Mouse (Mus musculus) kidney, postnatal 36 days (tissue): Measurements from ENCODE around the gene Ppp6r3.

Experiments used
- DNase-seq, 2 experiments: peaks; one replicate each; pipeline ENCODE4 v3.0.0; 2021 to 2022; ENCODE audit warnings: mixed read lengths in 2 of 2

Gene Ppp6r3

DNA sequence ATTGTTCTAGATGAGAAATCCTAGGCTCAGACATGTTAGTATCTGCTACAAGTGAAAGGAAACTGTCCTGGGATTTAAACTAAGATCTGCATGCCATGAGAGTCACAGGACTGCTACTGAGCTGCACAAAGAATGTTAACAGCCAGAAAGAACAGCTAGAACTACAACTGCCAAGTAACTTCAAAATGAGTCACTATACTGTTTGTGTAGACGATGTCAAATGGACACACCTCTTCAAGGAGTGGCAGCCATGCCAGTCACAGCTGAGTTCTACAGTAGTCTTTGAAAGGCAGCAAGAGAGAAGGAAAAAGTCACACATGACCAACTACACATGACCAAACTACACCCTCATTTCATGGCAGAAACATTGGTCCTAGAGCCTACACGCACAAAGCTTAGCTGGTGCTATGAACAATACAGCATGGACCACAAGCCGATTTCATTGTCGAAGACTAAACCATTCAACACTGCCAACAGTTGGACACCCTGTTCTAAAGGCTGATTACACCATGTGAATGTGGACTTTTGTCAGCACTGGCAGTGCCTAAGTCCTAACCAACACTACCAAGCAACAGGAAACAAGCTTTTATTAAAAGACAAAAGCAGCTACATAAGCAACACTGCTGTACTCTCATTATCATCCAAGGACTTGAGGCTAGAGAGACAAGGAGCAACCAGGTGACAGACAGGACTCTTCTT is 55.9 kb downstream of the Ppp6r3 start:
- DNase-seq: no peak

DNA sequence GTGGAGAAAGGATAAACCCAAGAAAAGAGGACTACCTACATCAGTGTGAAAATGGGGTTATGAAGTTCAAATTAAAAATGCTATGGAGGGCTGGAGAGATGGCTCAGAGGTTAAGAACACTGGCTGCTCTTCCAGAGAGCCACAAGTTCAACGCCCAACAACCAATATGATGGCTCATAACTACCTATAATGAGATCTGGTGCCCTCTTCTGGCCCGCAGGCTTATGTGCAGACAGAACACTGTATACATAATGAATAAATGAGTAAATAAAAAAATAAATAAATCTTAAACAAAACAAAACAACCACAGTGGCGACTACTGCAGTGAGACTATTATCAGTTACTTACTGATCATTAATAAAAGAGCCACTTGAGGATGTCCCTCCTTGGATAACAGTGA is 78.3 kb downstream of the Ppp6r3 start:
- DNase-seq: peak in 1 of 2 experiments; percentile 22

DNA sequence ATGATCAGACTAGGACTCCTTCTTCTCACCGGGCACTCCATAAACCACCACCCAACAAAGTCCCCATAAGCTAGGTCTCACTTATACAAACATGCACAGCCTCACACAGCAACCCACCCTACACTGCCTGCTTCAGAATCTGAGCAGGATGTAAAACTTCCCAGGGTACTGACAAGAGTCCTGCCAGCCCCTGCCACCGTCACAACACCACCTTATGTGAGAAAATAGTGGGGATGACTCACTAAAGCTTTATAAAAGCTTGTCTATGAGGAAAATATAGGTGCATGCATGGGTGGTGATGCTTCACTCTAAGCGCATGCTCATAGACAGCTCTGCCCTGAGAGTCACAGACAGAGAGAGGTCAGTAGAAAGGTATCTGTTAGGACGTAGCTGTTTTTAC is 85.7 kb downstream of the Ppp6r3 start:
- no peak for DNase-seq

DNA sequence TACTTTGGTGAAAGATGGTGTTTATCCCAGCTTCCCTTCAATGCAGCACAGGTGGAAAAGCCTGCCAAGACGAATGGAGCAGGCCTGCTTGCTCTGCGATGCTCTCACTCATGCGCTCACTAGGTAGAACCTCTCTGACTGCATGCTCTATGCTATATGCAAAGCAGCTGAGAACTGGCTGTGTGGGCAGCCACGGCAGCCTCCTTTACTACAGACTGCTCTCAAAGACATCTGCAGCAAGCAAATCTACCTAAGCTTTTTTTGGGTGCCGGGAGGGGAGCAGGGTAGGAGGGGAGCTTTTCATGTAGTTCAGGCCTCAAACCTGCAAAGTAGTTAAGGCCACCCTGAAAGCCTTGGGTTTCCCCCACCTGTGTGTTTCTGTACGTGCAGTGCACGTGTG is 92.7 kb downstream of the Ppp6r3 start:
- no peak for DNase-seq

DNA sequence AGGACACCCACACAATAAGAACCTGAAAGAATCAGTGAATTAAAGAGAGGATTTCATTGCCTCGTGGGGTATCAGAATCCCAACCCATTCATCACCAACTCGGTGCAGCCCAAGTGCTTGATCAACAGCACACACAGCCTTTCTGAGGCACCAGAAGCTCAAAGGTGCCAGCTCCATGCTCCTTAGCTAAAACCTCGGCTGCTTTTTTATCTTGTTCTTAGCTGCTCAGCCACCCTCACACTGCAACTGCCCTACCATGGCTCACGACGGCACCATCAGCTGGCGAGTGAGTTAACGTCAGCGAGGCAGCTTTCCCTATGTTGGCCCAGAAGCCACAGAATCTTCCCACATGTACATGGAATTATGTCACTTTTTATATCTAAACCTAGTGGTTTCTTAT is 95.4 kb downstream of the Ppp6r3 start:
- DNase-seq: no peak

DNA sequence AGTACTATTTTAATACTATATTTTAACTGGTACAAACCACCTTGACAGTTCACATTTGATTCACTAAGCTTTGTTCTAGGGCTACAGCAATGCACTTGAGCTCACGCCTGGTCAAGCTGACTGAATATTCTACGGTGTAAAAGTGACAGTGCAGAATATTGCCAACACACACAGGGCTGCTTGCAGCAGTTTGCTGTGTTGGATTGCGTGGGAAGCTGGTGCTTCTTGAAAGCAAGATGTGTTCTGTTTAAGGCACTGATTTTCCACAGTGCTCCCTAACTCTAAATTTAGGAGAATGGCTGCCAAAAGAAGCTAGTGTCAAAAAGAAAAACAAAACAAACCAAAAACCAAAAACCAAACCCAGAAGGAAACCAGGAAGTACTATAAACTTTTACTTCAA is 98.6 kb downstream of the Ppp6r3 start:
- no peak for DNase-seq

DNA sequence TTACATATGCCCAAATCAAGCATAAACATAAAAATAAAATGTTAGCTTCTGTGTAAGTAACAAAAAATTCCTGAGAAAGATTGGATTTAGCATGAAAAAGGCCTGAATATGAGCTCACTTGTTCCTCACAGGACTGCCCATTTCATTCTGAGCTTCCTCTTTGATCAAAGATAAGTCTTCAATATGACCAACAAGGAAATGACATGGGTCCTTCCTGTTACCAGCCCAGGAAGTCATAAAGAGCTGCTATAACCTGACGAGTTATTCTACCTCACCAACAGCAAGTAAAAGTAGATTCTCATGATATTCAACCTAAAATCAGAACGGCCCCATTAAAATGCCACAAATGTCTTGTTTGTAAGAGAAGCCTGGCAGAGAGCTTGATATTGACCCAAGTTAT is 104.3 kb downstream of the Ppp6r3 start:
- DNase-seq: no peak

DNA sequence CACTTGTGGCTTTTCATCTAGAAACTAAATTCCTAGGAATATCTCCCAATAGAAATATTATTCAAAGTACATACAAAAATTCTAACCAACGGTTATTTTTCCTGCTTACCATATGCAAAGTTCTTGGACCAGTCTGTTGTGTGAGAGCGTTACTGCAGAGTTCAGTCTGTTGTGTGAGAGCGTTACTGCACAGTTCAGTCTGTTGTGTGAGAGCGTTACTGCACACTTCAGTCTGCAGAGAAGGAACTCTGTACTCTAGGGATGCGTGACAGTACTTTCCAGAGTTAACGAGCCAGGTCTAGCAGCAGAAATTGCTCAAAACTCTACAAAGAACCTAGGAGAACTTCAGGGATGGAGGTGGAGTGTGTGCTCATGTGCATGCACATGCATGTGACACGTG is 108.0 kb downstream of the Ppp6r3 start:
- no peak for DNase-seq

DNA sequence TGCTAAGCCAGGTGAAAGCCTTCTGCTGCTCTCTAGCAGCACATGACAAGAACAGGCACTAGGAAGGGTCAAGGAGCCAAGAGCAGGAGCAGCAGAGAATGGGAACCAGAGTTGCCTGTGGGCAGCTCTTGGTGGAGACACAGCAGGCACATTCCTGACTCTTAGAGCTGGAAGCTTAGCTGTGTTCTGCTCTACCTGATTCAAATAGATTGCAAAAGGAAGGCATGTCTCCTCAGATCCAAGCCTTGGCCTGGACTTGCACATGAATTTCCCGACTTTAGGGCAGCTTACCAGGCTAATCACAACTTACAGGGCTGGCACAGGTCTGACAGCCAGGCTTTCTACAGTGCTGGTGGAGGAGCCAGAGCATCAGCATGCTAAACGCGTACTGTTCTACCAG is 115.6 kb downstream of the Ppp6r3 start:
- DNase-seq: no peak

DNA sequence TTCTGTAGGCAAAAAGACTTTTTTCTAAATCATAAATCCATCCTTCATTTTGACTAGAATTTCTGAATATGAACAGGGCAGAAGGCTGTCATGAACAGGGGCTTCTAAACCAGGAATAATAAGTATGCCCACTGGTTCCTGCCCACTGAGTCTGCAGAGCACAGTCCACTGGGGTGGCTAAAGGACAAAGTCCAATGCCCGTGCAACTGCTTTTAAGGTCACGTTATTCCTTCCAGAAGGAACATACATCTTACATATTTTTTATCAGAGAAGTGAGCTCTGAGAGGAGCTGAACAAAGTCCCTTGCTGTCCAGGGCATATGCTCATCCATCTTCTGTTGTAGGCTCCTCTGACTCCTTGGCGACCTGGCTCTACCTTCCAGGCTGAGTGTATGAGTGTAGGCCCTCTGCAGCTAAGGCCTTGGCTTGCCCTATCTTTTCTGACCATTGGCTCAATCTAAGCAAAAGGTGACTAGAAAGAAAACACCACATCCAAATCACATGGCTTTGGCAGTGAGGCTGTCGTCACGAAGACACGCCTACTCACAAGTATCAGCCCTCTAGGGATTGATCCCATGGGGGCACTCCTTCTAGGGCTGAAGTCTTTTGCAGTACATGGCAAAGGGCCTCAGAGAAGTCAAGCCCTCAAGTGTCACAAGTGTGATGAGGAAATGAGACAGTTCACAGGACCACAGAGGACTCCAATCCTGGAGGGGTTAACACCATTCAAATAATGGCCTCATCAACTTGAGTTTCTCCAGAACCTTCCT is 117.0 kb downstream of the Ppp6r3 start:
- DNase-seq: peak; percentile 15 to 42

DNA sequence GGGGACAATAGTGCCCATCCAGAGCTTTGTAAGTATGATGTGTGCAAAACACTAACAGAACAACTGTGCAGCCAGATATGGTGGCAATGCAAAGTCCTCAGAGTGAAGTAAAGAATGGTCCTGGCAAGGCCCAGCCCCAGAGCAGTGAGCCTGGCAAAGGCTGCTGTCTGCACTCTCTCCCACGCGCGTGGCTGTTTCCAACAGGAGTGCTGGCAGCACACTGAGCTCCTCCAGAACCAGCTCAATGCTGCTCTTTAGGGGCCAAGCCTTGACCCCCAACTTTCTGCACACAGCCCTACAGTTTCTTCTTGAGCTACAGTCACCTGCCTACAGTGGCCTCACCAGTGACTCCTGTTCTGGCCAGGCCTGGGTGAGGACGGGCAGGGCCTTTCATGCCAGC is 117.8 kb downstream of the Ppp6r3 start:
- DNase-seq: no peak

DNA sequence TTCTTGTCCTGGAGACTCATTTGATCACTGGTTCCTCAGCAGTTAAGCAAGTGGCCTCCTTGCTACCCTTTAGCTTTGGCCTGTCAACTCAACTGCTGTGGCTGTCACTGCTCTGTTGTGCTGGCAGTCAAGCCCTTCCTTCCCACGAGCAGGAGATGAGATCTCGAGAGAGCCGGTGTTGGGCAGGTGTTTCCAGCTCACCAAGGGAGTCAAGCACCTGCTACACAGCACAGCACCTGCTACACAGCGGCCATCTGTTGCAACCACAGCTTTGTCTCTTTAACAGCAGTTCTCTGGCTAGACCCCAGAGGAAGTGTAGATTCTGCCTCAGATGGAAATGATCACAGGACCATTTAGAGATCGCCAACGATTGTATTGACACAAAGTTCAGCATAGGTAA is 123.9 kb downstream of the Ppp6r3 start:
- peak in 1 of 2 experiments; percentile 6 for DNase-seq

DNA sequence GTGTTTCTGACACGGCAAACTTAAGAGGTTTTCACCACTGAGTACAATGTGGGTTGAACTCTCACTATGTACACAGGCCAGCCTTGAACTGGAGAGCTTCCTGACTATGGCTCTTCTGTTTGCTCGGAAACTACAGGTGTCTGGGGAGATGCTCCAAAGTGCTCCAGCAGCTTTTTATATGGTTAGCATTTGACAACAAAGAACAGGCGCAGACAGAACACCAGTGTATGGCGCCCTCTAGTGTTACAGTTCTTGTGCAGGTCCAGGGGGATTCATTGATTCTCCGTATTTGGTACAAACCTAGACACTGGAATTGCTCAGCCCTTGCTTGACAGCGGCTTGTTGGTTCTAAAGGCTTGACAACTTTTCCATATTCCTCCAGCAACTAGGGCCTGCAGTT is 124.4 kb downstream of the Ppp6r3 start:
- DNase-seq: peak; percentile 77 to 79

DNA sequence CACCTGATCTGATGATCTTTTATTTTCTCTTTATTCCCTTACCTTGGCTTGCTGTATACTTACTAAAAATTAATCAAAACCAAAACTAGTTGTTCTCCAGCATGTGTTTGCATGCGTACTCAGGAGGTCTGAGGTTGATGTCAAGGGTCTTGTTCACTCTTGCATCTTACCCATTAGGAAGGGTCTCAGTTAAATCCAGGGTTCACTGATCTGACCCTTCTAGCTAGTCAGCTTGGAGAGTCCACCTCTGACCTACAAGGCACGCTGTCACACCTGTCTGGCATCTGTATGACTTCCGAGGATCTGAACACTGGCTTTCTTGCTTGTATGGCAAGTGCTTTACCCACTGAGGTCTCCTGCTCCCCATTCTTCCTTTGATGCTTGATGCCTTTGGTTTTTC is 124.8 kb downstream of the Ppp6r3 start:
- no peak for DNase-seq

DNA sequence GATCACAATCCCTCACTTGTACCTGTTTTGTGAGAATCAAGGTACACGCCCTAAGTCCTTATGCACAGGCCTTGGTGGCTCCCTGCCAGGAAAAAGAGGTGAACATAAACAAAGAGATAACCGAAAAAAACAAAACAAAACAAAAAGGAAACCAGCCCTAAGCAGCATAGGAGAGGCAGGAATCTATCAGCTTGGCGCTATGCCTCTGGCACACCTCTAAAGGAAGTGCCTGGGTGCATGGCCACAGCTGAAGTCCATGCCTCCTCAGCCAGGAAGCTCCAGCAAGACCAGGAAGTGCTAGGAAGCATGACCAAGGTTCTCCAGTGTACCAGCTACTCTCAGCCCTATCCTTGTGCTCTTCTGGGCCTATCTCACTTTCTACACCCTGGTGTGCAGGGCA is 126.3 kb downstream of the Ppp6r3 start:
- DNase-seq: peak; percentile 26 to 27

DNA sequence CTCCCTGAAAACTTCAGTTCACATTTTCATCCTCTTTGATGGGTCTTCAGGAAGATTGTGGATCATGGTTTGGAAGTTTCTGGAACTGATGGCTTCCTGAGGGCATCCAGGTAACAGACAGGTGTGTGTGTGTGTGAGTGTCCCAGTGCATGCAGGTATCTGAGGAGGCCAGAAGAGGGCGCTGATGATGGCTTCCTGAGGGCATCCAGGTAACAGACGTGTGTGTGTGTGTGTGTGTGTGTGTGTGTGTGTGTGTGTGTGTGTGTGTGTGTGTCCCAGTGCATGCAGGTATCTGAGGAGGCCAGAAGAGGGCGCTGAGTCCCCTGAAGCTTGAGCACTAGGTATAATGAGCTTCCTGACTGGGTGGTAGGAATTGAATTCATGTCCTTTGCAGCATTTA is 128.2 kb downstream of the Ppp6r3 start:
- no peak for DNase-seq

DNA sequence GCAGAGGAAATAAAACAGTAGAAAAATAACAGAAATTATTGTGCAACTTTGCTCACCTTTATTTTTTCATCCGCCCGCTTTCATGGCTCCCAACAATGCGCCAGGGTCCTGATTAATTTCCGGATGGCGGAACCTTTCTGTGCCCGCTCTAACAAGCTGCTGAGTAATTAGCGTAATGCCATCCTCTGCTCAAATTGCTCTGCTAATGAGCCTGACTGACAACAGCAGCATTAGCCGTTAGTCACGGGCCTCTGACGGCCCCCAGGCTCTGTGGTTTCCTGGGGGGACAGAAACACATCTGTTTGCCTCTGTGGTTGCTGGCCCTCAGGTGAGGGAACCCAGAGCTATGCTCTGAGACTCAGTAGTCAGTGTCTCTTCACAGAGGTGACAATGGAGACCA is 134.5 kb downstream of the Ppp6r3 start:
- no peak for DNase-seq

DNA sequence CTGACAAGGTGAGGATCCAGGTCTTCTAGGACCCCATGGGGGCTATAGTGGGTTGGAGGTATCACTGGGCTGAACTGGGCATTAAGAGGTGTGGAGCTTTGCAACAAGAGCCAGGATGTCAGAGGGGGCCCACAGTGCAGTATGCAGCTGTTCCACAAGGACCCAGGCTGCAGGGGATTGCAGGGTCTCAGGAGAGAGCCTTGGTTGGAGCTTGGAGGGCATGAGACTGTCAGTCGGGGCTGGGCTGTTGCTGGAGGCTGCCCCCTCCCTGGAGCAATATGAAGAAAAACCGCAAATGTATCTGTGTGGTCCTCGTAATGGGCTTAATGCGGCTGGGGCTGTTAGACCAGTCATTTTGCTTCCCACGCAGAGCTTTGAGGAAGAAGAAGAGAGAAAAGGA is 134.9 kb downstream of the Ppp6r3 start:
- no peak for DNase-seq

DNA sequence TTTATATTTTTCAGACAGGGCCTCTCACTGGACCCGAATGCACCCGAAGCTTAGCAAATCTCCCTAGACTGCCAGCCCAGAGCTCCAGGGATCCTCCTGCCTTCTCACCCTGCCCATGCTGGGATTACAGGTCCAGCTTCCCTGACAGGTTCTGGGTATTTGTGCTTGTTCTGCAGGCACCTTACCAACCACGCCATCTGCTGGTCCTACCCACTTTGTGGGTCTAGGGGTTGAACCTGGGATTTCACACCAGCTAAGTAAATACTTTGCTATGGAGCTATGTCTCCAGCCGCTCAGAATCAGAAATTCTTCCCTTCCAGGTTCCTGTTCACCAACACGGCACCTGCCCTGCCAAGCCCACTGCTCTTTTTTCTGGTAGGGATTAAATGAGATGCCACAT is 137.6 kb downstream of the Ppp6r3 start:
- peak in 1 of 2 experiments; percentile 38 for DNase-seq

DNA sequence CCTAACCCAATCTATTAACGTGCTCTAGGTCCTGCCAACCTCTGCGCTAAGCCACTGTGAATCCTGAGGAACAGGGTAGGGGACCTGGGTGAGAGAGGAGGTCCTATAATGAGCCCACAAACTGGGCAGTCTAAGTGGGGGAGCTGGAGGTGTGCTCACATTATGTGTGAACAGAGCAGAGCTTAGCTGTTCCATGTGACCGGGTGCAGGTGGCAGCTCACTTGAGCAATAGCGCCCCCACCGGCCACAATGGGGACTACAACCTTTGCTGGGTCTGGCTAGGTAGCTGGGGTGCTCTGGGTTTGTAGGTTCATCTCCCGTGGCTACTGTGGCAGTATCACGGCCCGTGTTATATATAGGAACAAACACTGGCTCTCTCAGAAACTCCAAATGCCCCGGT is 138.7 kb downstream of the Ppp6r3 start:
- DNase-seq: peak in 1 of 2 experiments; percentile 63

DNA sequence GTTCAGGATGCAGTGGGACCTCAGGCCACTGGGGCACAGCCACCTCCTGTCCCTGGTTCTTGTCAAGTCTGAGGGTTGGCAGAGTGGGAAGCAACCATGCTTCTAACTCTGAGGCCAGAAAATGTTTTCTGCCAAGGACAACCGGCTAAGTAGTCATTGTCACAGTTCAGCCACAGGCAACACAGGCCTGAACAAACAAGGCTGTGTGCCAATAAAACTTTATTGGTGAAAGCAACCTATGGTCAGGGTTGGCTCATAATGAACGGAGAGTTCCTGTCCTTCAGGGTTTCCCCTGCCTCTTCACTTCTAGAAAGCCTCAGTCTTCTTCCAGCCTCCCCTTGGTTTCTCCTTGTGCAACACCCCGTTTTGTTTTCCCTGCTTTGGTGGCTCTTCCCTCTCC is 139.7 kb downstream of the Ppp6r3 start:
- DNase-seq: no peak

DNA sequence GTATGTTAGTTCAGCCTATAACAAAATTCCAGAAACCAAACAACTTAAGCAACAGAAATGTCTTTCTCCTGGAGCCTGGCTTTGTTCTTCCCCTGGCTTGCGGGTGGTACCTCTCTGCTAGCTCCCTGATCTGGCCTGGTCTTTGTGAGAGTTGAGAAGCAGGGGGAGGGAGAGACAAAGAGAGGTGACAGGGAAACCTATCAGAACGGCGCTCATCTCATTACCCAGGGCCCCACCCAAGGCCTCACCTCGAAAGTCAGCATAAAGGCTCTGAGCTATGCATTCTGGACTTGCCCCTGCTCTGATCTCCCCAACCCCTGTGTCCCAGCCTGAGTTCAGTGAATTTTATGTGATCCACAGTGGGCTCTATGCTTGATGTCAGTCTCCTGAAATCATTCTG is 140.9 kb downstream of the Ppp6r3 start:
- no peak for DNase-seq

DNA sequence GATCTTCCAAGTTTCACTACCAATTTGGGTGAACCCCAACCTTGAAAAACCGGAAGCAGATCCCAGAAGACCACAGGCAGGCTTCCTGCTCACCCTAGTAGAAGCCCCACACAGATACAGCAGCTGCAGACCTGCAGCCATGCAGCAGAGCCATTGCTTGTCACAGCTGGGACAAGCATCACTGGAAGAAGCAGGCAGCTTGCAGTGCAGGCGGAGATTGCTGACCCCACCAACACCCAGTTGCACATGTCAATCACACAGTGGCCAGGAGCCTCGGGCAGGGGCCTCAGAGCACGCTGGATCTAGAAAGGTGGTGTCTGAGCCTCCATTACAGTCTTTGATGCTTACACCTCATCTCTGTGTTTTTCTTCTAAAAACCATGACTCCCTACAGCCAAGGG is 141.4 kb downstream of the Ppp6r3 start:
- no peak for DNase-seq

DNA sequence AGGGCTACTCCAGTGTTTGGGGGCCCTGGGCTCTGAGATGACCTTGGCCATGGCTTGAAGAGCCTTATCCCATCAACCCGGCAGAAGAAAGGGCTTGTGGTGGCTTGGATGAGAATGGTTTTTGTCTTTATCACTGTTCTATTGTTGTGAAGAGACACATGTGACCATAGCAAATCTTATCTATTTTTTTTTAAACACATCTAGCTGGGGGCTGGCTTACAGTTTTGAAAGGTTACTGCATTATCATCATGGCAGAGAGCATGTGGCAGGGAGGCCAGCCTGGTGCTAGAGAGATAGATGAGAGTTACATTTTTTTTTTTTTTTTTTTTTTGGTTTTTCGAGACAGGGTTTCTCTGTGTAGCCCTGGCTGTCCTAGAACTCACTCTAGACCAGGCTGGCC is 143.6 kb downstream of the Ppp6r3 start:
- DNase-seq: no peak

DNA sequence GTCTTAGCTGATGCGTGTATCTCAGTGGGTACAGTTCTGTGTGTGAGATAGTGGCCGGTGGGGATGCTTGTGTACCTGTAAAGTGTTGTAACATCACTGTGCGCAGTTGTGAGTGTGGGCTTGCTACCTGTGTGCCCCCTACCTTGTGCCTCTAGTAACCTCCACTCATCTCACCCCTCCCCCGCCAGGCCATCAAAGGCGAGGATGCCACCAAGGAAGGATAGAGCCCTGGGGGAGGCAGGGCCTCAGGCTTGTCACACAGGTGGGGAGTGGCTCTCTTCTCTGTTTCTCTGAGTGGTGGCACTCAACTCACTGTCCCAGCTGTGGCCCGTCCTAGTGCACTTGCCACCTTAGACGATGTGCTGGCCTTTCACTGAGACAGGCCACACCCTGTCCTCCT is 144.5 kb downstream of the Ppp6r3 start:
- no peak for DNase-seq
